Mouse (Mus musculus): Measurements from ENCODE around the gene Irak2.

Gene Irak2

DNA sequence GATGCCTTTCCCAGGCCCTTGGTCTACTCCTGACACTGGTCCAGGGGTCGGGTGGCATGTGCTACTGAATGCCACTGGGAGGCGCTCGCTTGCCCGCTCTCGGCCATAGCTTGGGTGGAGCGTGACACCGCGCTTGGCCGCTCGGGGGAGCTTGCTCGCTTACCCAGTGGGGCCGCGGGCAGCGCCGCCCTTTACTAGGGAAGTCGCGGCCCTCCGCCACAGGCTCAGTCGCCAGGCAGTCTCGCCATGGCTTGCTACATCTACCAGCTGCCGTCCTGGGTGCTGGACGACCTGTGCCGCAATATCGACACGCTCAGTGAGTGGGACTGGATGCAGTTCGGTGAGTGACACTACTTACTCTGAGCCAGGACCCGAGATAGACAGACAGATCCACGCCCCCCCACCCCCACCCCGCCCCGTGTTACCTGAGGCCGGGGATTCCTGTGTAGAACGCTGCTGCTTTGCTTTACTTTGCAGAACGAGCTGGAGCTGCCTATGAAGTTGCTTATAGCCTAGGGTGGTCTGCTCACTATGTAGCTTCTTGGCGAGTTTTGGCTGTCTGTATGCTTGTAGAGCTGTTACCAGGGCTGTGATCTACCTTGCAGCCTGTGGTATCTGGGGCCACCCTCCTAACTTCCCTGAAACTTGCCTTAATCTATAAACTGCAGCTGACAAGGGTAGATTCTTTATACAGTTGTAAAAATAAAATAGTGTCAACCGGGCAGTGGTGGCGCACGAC, at the start of gene Irak2:
Gene Irak2 (plus strand): TSS at position 166 of the 739 bp plus-strand sequence.
- peak; percentile 79 to 96 for DNase-seq (ENCODE audit: low spot score in 2 of 2)

GRCm38 (mm10) chr6:113592637-113593036, 45.6 kb upstream of the Irak2 start:
- no peak for DNase-seq (ENCODE audit: low spot score in 2 of 2)

DNA sequence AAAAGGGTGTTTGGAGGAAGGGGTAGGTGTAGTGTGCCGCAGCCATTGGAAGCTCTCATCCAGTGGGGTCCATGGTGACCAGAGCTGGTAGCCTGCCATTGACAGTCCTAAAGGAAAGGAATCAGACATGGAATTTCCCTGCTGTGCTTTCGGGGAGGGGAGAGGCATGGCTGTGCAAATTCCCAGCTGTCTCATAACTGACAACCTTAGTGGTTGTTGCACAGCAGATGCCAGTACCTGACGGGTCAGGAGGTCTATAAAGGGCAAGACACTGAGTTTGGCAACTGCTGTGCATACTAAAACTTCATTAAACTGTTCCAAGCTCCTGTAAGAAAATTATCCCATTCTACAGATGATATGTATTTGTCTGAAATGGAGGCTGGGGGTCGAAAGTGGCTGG, 40.3 kb upstream of the Irak2 start:
- no peak for DNase-seq (ENCODE audit: low spot score in 2 of 2)

DNA sequence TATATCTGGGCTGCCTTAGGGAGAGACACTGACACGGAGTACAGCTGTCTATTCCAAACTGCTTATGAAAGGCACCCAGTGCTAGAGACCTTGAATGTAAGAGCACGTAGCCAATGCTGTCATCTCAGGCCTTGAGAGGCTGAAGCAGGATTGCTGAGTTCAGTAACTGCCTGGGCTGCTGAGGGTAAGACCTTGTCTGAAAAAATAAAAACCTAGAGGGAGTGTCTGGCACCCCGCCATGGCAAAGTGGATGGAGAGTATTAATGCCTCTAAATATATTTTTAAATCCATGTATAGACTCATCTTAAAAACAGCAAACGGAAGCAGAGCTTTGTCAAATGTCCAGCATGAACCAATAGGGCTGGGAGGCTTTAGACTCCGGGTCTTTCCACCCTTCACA, 38.4 kb upstream of the Irak2 start:
- no peak for DNase-seq (ENCODE audit: low spot score in 2 of 2)

GRCm38 (mm10) chr6:113600543-113601139, 37.6 kb upstream of the Irak2 start, which contains the start of gene Fancd2os:
TSS of gene Fancd2os (minus strand) at chr6:113600715.
- DNase-seq (ENCODE audit: low spot score in 2 of 2), result no peak

- no peak for DNase-seq (ENCODE audit: low spot score in 2 of 2)
Observed at GRCm38 (mm10) chr6:113602821-113603220, 35.4 kb upstream of the Irak2 start.

DNA sequence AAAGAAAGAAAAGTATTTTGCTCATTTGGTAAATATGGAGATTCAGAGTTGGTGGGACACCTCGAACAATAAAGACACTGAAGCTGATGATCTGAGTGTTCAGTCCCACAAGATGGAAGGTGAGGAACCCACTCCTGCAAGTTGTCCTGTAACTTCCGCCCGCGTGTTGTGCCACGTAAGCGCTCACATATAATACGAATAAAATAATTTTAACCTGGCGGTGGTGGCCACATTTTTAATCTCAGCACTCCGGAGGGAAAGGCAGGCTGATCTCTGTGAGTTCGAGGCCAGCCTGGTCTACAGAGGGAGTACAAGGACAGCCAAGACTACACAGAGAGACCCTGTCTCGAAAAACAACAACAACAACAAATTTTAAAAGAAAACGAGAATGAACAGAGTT, 34.3 kb upstream of the Irak2 start:
- no peak for DNase-seq (ENCODE audit: low spot score in 2 of 2)

DNA sequence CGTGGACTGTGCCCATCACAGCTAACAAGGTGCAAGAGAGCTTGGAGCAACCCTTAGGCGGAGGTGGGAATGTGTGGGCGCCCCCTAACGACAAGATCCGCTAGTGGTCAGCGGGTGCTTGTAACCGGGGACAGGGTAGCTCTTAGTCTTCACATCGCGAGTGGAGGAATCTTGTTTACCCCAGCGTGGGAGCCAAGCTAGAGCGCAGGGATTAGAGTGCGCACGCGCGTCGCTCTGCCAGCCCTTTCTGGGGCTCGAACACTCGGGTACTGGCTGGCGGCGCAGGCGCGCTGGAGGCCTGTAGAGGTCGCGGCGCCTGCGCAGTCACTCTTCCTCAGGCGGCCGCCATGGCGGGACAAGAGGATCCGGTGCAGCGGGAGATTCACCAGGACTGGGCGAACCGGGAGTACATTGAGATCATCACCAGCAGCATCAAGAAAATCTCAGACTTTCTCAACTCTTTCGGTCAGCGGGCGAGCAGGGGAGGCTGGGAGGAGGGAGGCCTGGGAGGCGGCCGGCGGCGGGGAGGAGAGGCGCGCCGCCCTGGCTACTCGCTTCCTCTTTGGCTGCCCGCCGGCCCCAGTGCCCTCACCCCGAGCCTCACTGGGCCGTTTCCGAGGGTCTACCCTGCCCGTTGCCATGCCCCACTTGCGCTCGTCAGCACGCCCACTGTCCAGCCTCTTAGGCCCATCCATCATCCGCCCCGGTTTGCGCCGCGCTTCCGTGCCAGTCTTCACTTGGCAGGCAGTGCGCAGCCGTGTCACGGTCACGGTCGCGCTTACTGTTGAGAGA, 33.6 kb upstream of the Irak2 start, which contains the start of gene Brk1:
Gene Brk1 (plus strand): TSS at position 341 of the 792 bp plus-strand sequence.
- DNase-seq (ENCODE audit: low spot score in 2 of 2), result peak; percentile 79 to 93

DNA sequence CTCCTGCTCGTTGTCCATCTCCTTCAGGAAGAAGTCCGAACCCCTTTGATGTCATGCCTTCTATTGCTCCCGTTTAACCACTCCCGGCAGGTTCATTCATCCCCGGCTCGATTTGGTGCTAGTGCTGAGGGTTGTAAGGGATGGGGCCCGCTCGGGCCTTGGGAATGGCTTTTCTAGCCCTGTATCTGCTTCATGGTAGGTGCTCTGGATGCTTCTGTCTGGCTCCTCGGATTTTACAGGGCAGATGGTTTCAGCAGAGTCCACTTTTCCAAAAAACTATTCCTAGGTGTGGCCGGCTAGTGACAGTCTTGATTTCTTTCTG, 33.1 kb upstream of the Irak2 start:
- no peak for DNase-seq (ENCODE audit: low spot score in 2 of 2)

DNA sequence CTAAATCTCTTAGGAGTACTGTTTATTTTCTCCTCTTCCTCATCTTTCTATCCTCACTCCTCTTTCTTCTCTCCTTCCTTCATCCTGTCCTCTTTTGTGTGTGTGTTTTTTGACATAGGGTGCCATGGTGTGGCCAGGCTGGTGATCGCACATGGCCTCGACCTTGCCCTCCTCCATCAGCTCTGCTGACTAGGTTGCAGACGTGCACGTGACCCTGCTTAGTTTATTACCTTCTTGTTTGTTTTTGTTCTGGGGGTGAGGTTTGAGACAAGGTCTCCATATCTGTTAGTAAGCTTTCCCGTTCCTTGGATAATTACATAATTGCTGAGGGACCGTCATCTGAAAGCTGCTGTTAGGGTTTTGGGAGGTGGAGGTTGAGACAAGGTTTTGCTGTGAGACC, 29.4 kb upstream of the Irak2 start:
- no peak for DNase-seq (ENCODE audit: low spot score in 2 of 2)

- DNase-seq (ENCODE audit: low spot score in 2 of 2), result no peak
Observed at GRCm38 (mm10) chr6:113609293-113609692, 29.0 kb upstream of the Irak2 start.

GRCm38 (mm10) chr6:113612258-113612969, 25.9 kb upstream of the Irak2 start:
- peak; percentile 54 to 81 for DNase-seq (ENCODE audit: low spot score in 2 of 2)

DNA sequence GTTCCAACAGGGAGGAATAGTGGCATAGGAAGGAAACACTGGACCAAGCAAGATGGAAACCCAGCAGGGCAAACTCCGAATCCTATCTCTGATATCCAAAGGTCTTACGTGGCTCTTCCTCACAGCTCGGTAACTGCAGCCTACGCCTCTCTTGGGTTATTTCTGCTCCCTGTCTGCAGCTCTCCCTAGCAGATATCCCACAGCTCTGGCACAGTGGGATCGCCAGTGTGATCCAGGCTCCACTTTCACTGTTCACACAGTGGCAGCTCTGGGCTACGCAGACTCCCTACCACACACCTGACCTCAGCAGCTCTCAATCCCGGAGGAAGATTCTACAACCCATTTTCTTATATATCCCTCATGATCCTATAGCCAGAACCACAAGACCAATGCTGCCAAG, 24.1 kb upstream of the Irak2 start:
- DNase-seq (ENCODE audit: low spot score in 2 of 2), result peak in 1 of 2 experiments; percentile 33

DNA sequence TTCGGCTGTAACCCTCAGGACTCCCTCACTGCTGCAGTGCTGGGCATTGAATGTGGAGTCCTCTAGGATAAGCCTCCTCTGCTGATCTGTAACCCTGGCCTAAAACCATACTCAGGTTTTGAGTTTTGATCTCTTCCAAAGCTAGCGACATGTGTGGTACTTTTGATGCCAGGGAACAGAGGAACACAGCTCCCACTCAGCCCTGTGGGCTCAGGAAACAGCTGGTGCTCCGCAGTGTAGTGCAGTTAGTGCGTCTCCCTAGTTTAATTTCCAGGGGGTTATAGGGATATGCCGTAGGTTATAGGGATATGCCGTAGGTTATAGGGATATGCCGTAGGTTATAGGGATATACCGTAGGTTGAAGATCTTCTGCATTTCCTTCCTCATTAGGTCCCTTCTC, 23.3 kb upstream of the Irak2 start:
- DNase-seq (ENCODE audit: low spot score in 2 of 2), result peak in 1 of 2 experiments; percentile 37

DNA sequence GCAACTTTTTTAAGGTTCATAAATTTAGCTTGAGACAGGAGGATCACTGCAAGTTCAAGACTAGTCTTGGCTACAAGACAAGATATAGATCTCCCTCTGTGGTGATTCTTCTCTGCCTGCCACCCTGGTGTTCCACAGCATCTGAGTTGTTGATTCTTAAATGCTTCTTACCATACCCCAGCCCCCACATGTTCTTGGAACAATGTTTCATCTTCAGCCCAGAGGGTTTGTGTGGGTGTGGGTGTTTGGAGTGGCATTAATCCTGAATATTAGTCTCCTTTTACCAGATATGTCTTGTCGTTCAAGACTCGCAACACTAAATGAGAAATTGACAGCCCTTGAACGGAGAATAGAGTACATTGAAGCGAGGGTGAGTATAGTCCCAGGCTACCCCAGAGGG, 22.8 kb upstream of the Irak2 start:
- DNase-seq (ENCODE audit: low spot score in 2 of 2), result no peak

DNA sequence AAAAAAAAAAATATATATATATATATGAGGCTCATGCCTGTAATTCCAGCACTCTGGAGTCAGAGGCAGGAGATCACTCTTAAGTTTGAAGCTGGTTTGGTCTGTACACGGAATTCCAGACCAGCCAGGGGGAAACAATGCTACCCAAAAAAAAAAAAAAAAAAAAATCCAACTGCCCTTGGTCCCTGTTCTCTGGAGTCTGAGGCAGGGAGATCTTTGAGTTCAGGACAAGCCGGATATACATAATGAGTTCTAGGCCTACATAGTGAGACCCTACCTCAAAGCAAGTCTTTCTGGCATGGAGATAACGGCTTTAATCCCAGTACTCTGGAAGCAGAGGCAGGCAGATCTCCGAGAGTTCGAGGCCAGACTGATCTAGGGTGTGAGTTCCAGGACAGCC, 14.9 kb upstream of the Irak2 start:
- no peak for DNase-seq (ENCODE audit: low spot score in 2 of 2)

- peak in 1 of 2 experiments; percentile 87 for DNase-seq (ENCODE audit: low spot score in 2 of 2)
Observed at GRCm38 (mm10) chr6:113623941-113624751, 14.1 kb upstream of the Irak2 start, which contains the start of gene Vhl. TSS of gene Vhl (plus strand) at chr6:113623959.

- DNase-seq (ENCODE audit: low spot score in 2 of 2), result no peak
Observed at GRCm38 (mm10) chr6:113624989-113625770, 13.1 kb upstream of the Irak2 start.

- peak in 1 of 2 experiments; percentile 44 for DNase-seq (ENCODE audit: low spot score in 2 of 2)
Observed at GRCm38 (mm10) chr6:113630322-113630721, 7.9 kb upstream of the Irak2 start.

DNA sequence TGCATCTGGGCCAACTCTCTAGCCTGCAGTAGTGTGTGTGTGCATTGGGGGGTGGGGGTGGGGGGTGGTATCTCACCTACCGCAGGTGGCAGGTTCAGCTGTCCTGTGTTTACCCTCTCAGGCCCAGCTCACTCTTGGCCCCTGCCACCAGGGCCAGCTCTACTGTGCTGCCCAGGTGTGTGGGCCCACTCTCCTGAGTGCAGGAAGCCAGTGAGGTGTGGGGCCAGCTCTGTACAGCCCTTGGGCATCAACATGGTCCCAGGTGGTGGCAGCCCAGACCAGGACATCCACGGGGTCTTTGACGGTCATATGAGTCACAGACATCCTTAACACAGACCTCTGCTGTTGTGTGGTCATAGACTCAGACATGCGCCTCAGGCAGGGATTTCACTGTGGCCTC, 5.4 kb upstream of the Irak2 start:
- DNase-seq (ENCODE audit: low spot score in 2 of 2), result no peak
